Mouse (Mus musculus): ENCODE results near the gene Phykpl.

DNA sequence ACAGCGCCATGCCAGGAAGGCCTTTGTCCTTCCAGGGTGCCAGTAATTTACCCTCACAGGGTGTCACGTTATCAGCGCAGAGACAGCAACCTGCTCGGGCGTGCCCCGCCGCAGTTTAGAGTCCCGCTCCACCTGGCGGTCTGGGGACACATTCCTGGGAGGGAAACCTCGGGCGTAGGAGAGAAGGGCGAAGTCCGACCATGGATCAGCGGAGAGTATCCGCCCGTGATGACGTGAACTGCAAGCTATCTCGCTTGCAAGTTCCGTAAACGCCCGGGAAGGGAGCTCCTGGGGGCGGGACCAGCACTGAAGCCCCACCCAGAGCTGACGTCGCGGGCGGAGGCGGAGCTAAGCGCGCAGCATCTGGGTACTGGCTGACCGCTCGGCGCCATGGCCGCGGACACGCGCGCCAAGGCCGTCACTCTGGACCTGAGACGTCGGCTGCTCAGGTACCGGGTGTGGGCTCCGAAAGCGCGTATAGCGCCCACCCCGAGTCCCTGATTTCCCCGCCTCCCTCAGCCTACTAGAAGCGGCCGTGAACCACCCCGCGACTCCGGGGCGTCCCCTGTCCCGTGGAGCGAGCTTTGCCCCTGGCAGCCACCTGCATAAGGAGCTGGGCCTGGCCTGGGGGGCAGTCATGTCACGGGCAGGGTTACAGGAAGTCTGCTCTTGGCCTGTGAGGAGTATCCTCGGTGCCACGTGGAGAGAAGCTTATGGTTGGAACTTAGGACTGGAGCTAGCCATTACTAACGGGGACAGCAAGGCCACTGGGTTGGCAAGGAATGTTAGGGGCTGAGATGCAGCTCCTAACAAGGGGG lies at the start of gene Phykpl:
- TF ChIP-seq CTCF (IDR thresholded peaks at IDR 0.05; ENCODE audit: low read depth): peak; percentile 75
- TF ChIP-seq EP300 (IDR thresholded peaks at IDR 0.05; ENCODE audit: low read depth): no peak
